Mouse (Mus musculus): ENCODE measurements around the gene Slc24a4.

DNA sequence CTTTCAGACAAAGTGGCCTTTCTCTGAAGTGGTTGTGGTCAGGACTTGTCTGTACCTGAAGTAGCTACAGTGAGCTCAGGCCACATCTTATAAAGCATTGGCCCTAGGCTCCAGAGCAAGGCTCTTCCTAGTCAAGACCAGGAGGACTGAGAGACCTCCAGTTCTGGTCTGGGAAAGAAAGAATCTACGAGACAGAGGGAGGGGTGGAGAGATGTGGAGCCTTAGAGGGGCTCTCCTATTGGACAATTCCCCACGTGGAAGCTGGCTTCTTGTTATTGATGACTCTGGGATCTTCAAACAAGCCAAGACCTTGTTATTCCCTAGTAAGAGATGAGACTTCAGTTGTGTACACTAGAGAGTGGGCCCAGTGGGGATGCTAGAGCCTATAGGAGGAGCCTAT is 160.3 kb downstream of the Slc24a4 start:
- TF ChIP-seq CTCF (IDR thresholded peaks at IDR 0.05; ENCODE audit: low read depth, low read length), result no peak
- TF ChIP-seq POLR2A (IDR thresholded peaks at IDR 0.05; ENCODE audit: borderline replicate concordance, low read depth, low read length), result no peak
